Mouse (Mus musculus) kidney, adult 2 months (tissue): ENCODE results near the gene Pigt.

Experiments
- CTCF ChIP-seq: fragments of 200-500 bp; conservative IDR thresholded peaks from 2 replicates; pipeline ENCODE4 v1.5.1; 2011; ENCODE audit warnings: low read depth, mild to moderate bottlenecking, control low read depth, low read length, moderate library complexity, mixed read lengths; ENCODE audit not compliant: insufficient read depth, insufficient read length
- POLR2A ChIP-seq: fragments of 200-500 bp; IDR thresholded peaks from one replicate; pipeline ENCODE4 v1.6.1; 2011; ENCODE audit warnings: low read depth, low read length, control low read depth

GRCm38 (mm10) chr2:164454846-164455245, 42.5 kb upstream of the Pigt start:
- no peak for TF ChIP-seq CTCF
- no peak for TF ChIP-seq POLR2A
